Mouse (Mus musculus) liver, postnatal 0 days (tissue): ENCODE results near the gene A930033H14Rik. TPM values are rescaled to one million over a fixed set of nuclear protein-coding genes. Genes with fewer than 3 reads are reported as not detected.
A peak's percentile ranks its signal among the peaks of the same experiment; 100 is the strongest.

Experiments
- ATAC-seq: fragments of 200-750 bp; cut with Nextera tagmentation; 2 replicates; pipeline ENCODE4 v1.8.0; 2017; ENCODE audit warnings: mild to moderate bottlenecking, moderate library complexity
- DNase-seq: peaks from one replicate; pipeline ENCODE4 v3.0.0-alpha.2; 2016
- H3K27ac ChIP-seq: fragments of 300-500 bp; sonication (generic); 2 replicates; pipeline ENCODE4 v1.5.1; 2014; ENCODE audit warnings: antibody characterized with exemption, moderate library complexity, mild to moderate bottlenecking, low read depth
- H3K27me3 ChIP-seq: fragments of 300-500 bp; sonication (generic); 2 replicates; pipeline ENCODE4 v1.6.1; 2014; ENCODE audit warnings: low read length, control low read depth, mixed read lengths; ENCODE audit not compliant: insufficient read depth
- H3K36me3 ChIP-seq: fragments of 300-500 bp; sonication (generic); replicated peaks from 2 replicates; pipeline ENCODE4 v1.6.1; 2014; ENCODE audit warnings: mild to moderate bottlenecking, control low read depth, low read length, moderate library complexity, mixed read lengths; ENCODE audit not compliant: insufficient read depth
- H3K4me1 ChIP-seq: fragments of 300-500 bp; sonication (generic); 2 replicates; pipeline ENCODE4 v1.6.1; 2014; ENCODE audit warnings: antibody characterized with exemption, mild to moderate bottlenecking, control low read depth; ENCODE audit not compliant: insufficient read depth
- H3K4me2 ChIP-seq: fragments of 300-500 bp; sonication (generic); 2 replicates; pipeline ENCODE4 v1.6.1; 2014; ENCODE audit warnings: low read depth, mild to moderate bottlenecking, low read length, moderate library complexity, mixed read lengths
- H3K4me3 ChIP-seq: fragments of 300-500 bp; sonication (generic); 2 replicates; pipeline ENCODE4 v1.5.1; 2014; ENCODE audit warnings: low read depth, low read length
- H3K9ac ChIP-seq: fragments of 300-500 bp; sonication (generic); replicated peaks from 2 replicates; pipeline ENCODE4 v1.6.1; 2014; ENCODE audit warnings: mild to moderate bottlenecking, moderate library complexity
- H3K9me3 ChIP-seq: fragments of 300-500 bp; sonication (generic); 2 replicates; pipeline ENCODE4 v1.6.1; 2016; ENCODE audit warnings: mild to moderate bottlenecking, control low read depth, low read length, mixed read lengths
- CTCF ChIP-seq: sonication (generic); IDR thresholded peaks from 2 replicates; pipeline ENCODE4 v1.5.1; 2016; ENCODE audit warnings: antibody characterized with exemption, low read depth
- EP300 ChIP-seq: IDR thresholded peaks from 2 replicates; pipeline ENCODE4 v1.6.1; 2016; ENCODE audit warnings: antibody characterized with exemption, low read depth, mild to moderate bottlenecking
- WGBS: fragments of 180-500 bp; shearing (Covaris S2); extraction: QIAGEN DNeasy Blood & Tissue Kit; methylation state at CpG from one replicate; pipeline ENCODE4 v1.1.7; 2014; ENCODE audit not compliant: insufficient replicate concordance; 5-methylcytosine and 5-hydroxymethylcytosine counted together
- polyA plus RNA-seq: library from polyadenylated mRNA; unstranded; fragments of >200 nt; fragmentation: Nextera tagmentation; extraction: Ambion mirVana; gene quantifications from 2 replicates; pipeline ENCODE4 v1.2.1, GENCODE M21; 2015

The A930033H14Rik gene
- polyA plus RNA-seq, 1 experiment from 2014 or later = 1.2 TPM

GRCm38 (mm10) chr10:69254390-69254847, 41.5 kb upstream of the A930033H14Rik start:
- ATAC-seq (peak; percentile 46), DNase-seq (peak; percentile 62)
- no peaks in the 10 kb centered on the region for H3K9me3 ChIP-seq
- no peak overlapping the region for H3K4me2 ChIP-seq
- H3K4me1 ChIP-seq = peaks cover 31% of the 10 kb centered on the region
- no peaks in the 10 kb centered on the region for H3K27me3 ChIP-seq
- 14% methylated on average over 8 of the region's 8 CpGs for WGBS
- peak overlapping the region; percentile 76 for H3K27ac ChIP-seq
- H3K4me3 ChIP-seq = no peak overlapping the region
- TF ChIP-seq CTCF = no peak; the same call in 1 of the 2 replicates
- no peak for TF ChIP-seq EP300
- H3K9ac ChIP-seq = no peak overlapping the region
- peaks cover 21% of the 10 kb centered on the region for H3K36me3 ChIP-seq

- Histone ChIP-seq H3K36me3 (peaks cover 18% of the 10 kb centered on the region), H3K27me3 (no peaks in the 10 kb centered on the region), H3K27ac (peak overlapping the region; percentile 76), H3K4me3 (no peak overlapping the region), H3K9me3 (no peaks in the 10 kb centered on the region), H3K4me1 (peaks cover 31% of the 10 kb centered on the region), H3K4me2 (no peak overlapping the region), H3K9ac (no peak overlapping the region)
- DNase-seq (no peak), ATAC-seq (no peak)
- WGBS = 55% methylated on average over 5 of the region's 5 CpGs
- TF ChIP-seq EP300 (no peak), CTCF (no peak)
Observed at GRCm38 (mm10) chr10:69253686-69254080, 40.8 kb upstream of the A930033H14Rik start.

- Histone ChIP-seq H3K4me2 (no peak overlapping the region), H3K9me3 (no peaks in the 10 kb centered on the region), H3K27ac (peak overlapping the region; percentile 76), H3K9ac (no peak overlapping the region), H3K4me1 (peaks cover 31% of the 10 kb centered on the region), H3K36me3 (peaks cover 18% of the 10 kb centered on the region), H3K27me3 (no peaks in the 10 kb centered on the region), H3K4me3 (no peak overlapping the region)
- DNase-seq = no peak
- TF ChIP-seq CTCF (no peak), EP300 (no peak)
- 48% methylated on average over 5 of the region's 5 CpGs for WGBS
- peak; percentile 14; the same call in 1 of the 2 replicates for ATAC-seq
Observed at GRCm38 (mm10) chr10:69253075-69253685, 40.3 kb upstream of the A930033H14Rik start.

GRCm38 (mm10) chr10:69252112-69253074, 39.5 kb upstream of the A930033H14Rik start:
- H3K27ac ChIP-seq = peak overlapping the region; percentile 76
- H3K4me3 ChIP-seq = no peak overlapping the region
- H3K9me3 ChIP-seq = no peaks in the 10 kb centered on the region
- WGBS = 70% methylated on average over 17 of the region's 17 CpGs
- TF ChIP-seq EP300 (no peak), CTCF (no peak)
- DNase-seq = no peak
- no peak overlapping the region for H3K9ac ChIP-seq
- H3K4me1 ChIP-seq = peaks cover 35% of the 10 kb centered on the region
- ATAC-seq = peak; percentile 12; the same call in 1 of the 2 replicates
- H3K27me3 ChIP-seq = no peaks in the 10 kb centered on the region
- no peak overlapping the region for H3K4me2 ChIP-seq
- H3K36me3 ChIP-seq = peaks cover 18% of the 10 kb centered on the region

GRCm38 (mm10) chr10:69251254-69251653, 38.4 kb upstream of the A930033H14Rik start:
- H3K4me1 ChIP-seq = peaks cover 36% of the 10 kb centered on the region
- no peak for ATAC-seq
- peaks cover 14% of the 10 kb centered on the region; the same call in 1 of the 2 replicates for H3K36me3 ChIP-seq
- H3K4me3 ChIP-seq = no peak overlapping the region
- DNase-seq = no peak
- H3K27ac ChIP-seq = no peak overlapping the region
- TF ChIP-seq CTCF = no peak
- no peak for TF ChIP-seq EP300
- no peaks in the 10 kb centered on the region for H3K9me3 ChIP-seq
- H3K27me3 ChIP-seq = no peaks in the 10 kb centered on the region
- no peak overlapping the region for H3K9ac ChIP-seq
- no peak overlapping the region for H3K4me2 ChIP-seq
- WGBS = 82% methylated on average over 6 of the region's 6 CpGs
